Mouse (Mus musculus): ENCODE measurements at regions not wholly inside any gene's neighbourhood (a gene's known extent, or its start where the extent isn't known, plus 50 kb on each side); places are given as distances from the start of the nearest gene placed in this dataset.
"Not testable (repeated sequence)": the region's sequence is repeated elsewhere in the genome, so short reads cannot be mapped to it uniquely, and the experiment has no call there.

GRCm38 (mm10) chr9:115805224-115805623, 104.0 kb upstream of the Gadl1 start:
- no peaks in the 10 kb centered on the region for H3K4me1 ChIP-seq (replicated peaks; ENCODE audit: control insufficient read depth, insufficient read depth, low read length)
- H3K27ac ChIP-seq (ENCODE audit: low read length) = no peak overlapping the region
- no peaks in the 10 kb centered on the region for H3K9me3 ChIP-seq (ENCODE audit: control insufficient read depth, low read length)
- H3K36me3 ChIP-seq (ENCODE audit: control insufficient read depth, insufficient read depth, low read length) = no peaks in the 10 kb centered on the region
- no peak for ATAC-seq (ENCODE audit: low read depth)
- H3K9ac ChIP-seq (ENCODE audit: low read length) = no peak overlapping the region
- no peak overlapping the region for H3K4me2 ChIP-seq (ENCODE audit: low read depth, low read length)
- H3K27me3 ChIP-seq (ENCODE audit: control insufficient read depth, insufficient read depth, low read depth, low read length) = no peaks in the 10 kb centered on the region
- 52% methylated on average over 4 of the region's 4 CpGs for WGBS
- no peak overlapping the region for H3K4me3 ChIP-seq (ENCODE audit: low read length)

- ATAC-seq (ENCODE audit: low read depth) = no peak
- no peak overlapping the region for H3K9ac ChIP-seq (ENCODE audit: low read length)
- no peaks in the 10 kb centered on the region for H3K27me3 ChIP-seq (ENCODE audit: control insufficient read depth, insufficient read depth, low read depth, low read length)
- no peaks in the 10 kb centered on the region for H3K4me1 ChIP-seq (replicated peaks; ENCODE audit: control insufficient read depth, insufficient read depth, low read length)
- H3K9me3 ChIP-seq (ENCODE audit: control insufficient read depth, low read length) = no peaks in the 10 kb centered on the region
- no peak overlapping the region for H3K4me2 ChIP-seq (ENCODE audit: low read depth, low read length)
- WGBS = 45% methylated on average over 10 of the region's 10 CpGs
- H3K36me3 ChIP-seq (ENCODE audit: control insufficient read depth, insufficient read depth, low read length) = no peaks in the 10 kb centered on the region
- H3K27ac ChIP-seq (ENCODE audit: low read length) = no peak overlapping the region
- no peak overlapping the region for H3K4me3 ChIP-seq (ENCODE audit: low read length)
Observed at GRCm38 (mm10) chr9:115806018-115806702, 103.1 kb upstream of the Gadl1 start.

GRCm38 (mm10) chr9:115840186-115840585, 69.1 kb upstream of the Gadl1 start:
- Histone ChIP-seq H3K9ac (ENCODE audit: low read length) (no peak overlapping the region), H3K27me3 (ENCODE audit: control insufficient read depth, insufficient read depth, low read depth, low read length) (no peaks in the 10 kb centered on the region), H3K4me3 (ENCODE audit: low read length) (no peak overlapping the region), H3K9me3 (ENCODE audit: control insufficient read depth, low read length) (no peaks in the 10 kb centered on the region), H3K4me1 (replicated peaks; ENCODE audit: control insufficient read depth, insufficient read depth, low read length) (no peaks in the 10 kb centered on the region), H3K27ac (ENCODE audit: low read length) (no peak overlapping the region), H3K4me2 (ENCODE audit: low read depth, low read length) (no peak overlapping the region), H3K36me3 (ENCODE audit: control insufficient read depth, insufficient read depth, low read length) (no peaks in the 10 kb centered on the region)
- 43% methylated on average over 5 of the region's 5 CpGs for WGBS
- ATAC-seq (ENCODE audit: low read depth) = no peak

GRCm38 (mm10) chr9:115840791-115841190, 68.5 kb upstream of the Gadl1 start:
- Histone ChIP-seq H3K36me3 (ENCODE audit: control insufficient read depth, insufficient read depth, low read length) (no peaks in the 10 kb centered on the region), H3K4me3 (ENCODE audit: low read length) (no peak overlapping the region), H3K27me3 (ENCODE audit: control insufficient read depth, insufficient read depth, low read depth, low read length) (no peaks in the 10 kb centered on the region), H3K4me1 (replicated peaks; ENCODE audit: control insufficient read depth, insufficient read depth, low read length) (no peaks in the 10 kb centered on the region), H3K9ac (ENCODE audit: low read length) (no peak overlapping the region), H3K27ac (ENCODE audit: low read length) (no peak overlapping the region), H3K9me3 (ENCODE audit: control insufficient read depth, low read length) (no peaks in the 10 kb centered on the region), H3K4me2 (ENCODE audit: low read depth, low read length) (no peak overlapping the region)
- ATAC-seq (ENCODE audit: low read depth) = no peak
- 73% methylated on average over 8 of the region's 8 CpGs for WGBS

GRCm38 (mm10) chr9:115841684-115842083, 67.6 kb upstream of the Gadl1 start:
- WGBS = 71% methylated on average over 10 of the region's 10 CpGs
- Histone ChIP-seq H3K4me3 (ENCODE audit: low read length) (no peak overlapping the region), H3K4me2 (ENCODE audit: low read depth, low read length) (no peak overlapping the region), H3K27ac (ENCODE audit: low read length) (no peak overlapping the region), H3K9me3 (ENCODE audit: control insufficient read depth, low read length) (no peaks in the 10 kb centered on the region), H3K36me3 (ENCODE audit: control insufficient read depth, insufficient read depth, low read length) (no peaks in the 10 kb centered on the region), H3K9ac (ENCODE audit: low read length) (no peak overlapping the region), H3K4me1 (replicated peaks; ENCODE audit: control insufficient read depth, insufficient read depth, low read length) (no peaks in the 10 kb centered on the region), H3K27me3 (ENCODE audit: control insufficient read depth, insufficient read depth, low read depth, low read length) (no peaks in the 10 kb centered on the region)
- ATAC-seq (ENCODE audit: low read depth) = no peak

GRCm38 (mm10) chr9:115844340-115844739, 64.9 kb upstream of the Gadl1 start:
- Histone ChIP-seq H3K4me1 (replicated peaks; ENCODE audit: control insufficient read depth, insufficient read depth, low read length) (no peaks in the 10 kb centered on the region), H3K9ac (ENCODE audit: low read length) (no peak overlapping the region), H3K27ac (ENCODE audit: low read length) (no peak overlapping the region), H3K4me3 (ENCODE audit: low read length) (no peak overlapping the region), H3K36me3 (ENCODE audit: control insufficient read depth, insufficient read depth, low read length) (no peaks in the 10 kb centered on the region), H3K4me2 (ENCODE audit: low read depth, low read length) (no peak overlapping the region), H3K9me3 (ENCODE audit: control insufficient read depth, low read length) (no peaks in the 10 kb centered on the region), H3K27me3 (ENCODE audit: control insufficient read depth, insufficient read depth, low read depth, low read length) (no peaks in the 10 kb centered on the region)
- no peak for ATAC-seq (ENCODE audit: low read depth)
- WGBS = 54% methylated on average over 4 of the region's 4 CpGs

GRCm38 (mm10) chr9:115845091-115845490, 64.2 kb upstream of the Gadl1 start:
- Histone ChIP-seq H3K27ac (ENCODE audit: low read length) (no peak overlapping the region), H3K4me2 (ENCODE audit: low read depth, low read length) (no peak overlapping the region), H3K9me3 (ENCODE audit: control insufficient read depth, low read length) (no peaks in the 10 kb centered on the region), H3K4me3 (ENCODE audit: low read length) (no peak overlapping the region), H3K36me3 (ENCODE audit: control insufficient read depth, insufficient read depth, low read length) (no peaks in the 10 kb centered on the region), H3K9ac (ENCODE audit: low read length) (no peak overlapping the region), H3K4me1 (replicated peaks; ENCODE audit: control insufficient read depth, insufficient read depth, low read length) (peaks cover 1% of the 10 kb centered on the region; the same call in 1 of the 2 replicates), H3K27me3 (ENCODE audit: control insufficient read depth, insufficient read depth, low read depth, low read length) (no peaks in the 10 kb centered on the region)
- ATAC-seq (ENCODE audit: low read depth) = no peak
- WGBS = 69% methylated on average over 5 of the region's 5 CpGs

- Histone ChIP-seq H3K4me2 (ENCODE audit: low read depth, low read length) (peak overlapping the region; percentile 52), H3K4me1 (replicated peaks; ENCODE audit: control insufficient read depth, insufficient read depth, low read length) (peaks cover 5% of the 10 kb centered on the region; the same call in 1 of the 2 replicates), H3K27me3 (ENCODE audit: control insufficient read depth, insufficient read depth, low read depth, low read length) (no peaks in the 10 kb centered on the region), H3K27ac (ENCODE audit: low read length) (no peak overlapping the region), H3K4me3 (ENCODE audit: low read length) (peak overlapping the region; percentile 35), H3K9ac (ENCODE audit: low read length) (no peak overlapping the region), H3K9me3 (ENCODE audit: control insufficient read depth, low read length) (no peaks in the 10 kb centered on the region), H3K36me3 (ENCODE audit: control insufficient read depth, insufficient read depth, low read length) (no peaks in the 10 kb centered on the region)
- ATAC-seq (ENCODE audit: low read depth) = peak; percentile 89
- WGBS = 28% methylated on average over 12 of the region's 12 CpGs
Observed at GRCm38 (mm10) chr9:115847289-115848074, 61.8 kb upstream of the Gadl1 start.

GRCm38 (mm10) chr9:115853210-115853842, 55.9 kb upstream of the Gadl1 start:
- H3K4me3 ChIP-seq (ENCODE audit: low read length); H3K4me2 ChIP-seq (ENCODE audit: low read depth, low read length); ATAC-seq (ENCODE audit: low read depth); H3K27me3 ChIP-seq (ENCODE audit: control insufficient read depth, insufficient read depth, low read depth, low read length); H3K27ac ChIP-seq (ENCODE audit: low read length); H3K36me3 ChIP-seq (ENCODE audit: control insufficient read depth, insufficient read depth, low read length); H3K4me1 ChIP-seq (replicated peaks; ENCODE audit: control insufficient read depth, insufficient read depth, low read length); H3K9ac ChIP-seq (ENCODE audit: low read length); H3K9me3 ChIP-seq (ENCODE audit: control insufficient read depth, low read length): not testable (repeated sequence)
- 60% methylated on average over 5 of the region's 5 CpGs for WGBS
